Comparison of ENCODE assay signal across 10 mouse cellular contexts in the genomic region with DNA sequence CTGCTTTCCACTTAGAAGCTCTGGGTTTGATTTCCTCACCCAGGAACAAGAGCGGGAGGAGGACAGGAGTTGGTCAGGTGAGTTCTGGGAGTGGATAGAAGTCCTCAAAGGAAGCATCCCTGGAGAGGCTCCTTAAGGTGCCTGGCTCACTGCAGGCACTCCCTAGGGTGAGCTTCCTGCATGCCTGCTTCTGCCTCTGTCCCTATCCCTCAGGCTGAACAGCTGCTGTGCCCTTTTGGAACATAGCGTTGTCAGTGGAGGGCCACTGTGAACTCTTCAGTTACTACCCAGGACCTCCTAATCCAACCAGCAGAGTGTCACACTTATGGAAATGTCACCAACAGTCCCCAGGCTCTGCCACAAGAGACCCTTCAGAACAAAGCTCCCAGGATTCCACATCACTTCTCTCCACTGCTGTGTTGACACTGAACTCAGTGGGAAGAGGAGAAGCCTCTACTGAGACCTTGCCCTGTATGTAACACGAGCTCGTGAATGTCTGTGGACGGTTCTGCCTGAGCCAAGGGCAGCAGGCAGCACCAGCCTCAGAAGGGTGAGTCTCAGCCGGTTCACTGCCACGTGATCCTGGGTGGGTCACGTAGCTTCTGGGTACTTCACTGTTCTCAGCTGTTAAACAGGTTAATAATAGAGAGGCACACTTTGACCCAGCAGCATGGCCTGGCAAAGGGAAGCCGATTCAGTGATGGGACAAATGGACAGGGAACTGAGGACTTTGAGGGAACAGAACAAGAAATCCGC.
DNase-seq lines count a peak whose midpoint lies in the region; ATAC-seq and TF ChIP-seq lines count a peak whose summit lies in the region.
"Had no signal": no experiment of that assay in that cellular context is flagged by ENCODE, and none has a peak within 500 bp of the region (broad histone marks: within the 10 kb centered on the region; RNA-seq: fewer than 3 reads in every experiment).

No protein-coding gene starts in this region.

- no peak overlapping the region for H3K9ac ChIP-seq in limb, embryonic 13.5 days
- H3K9ac ChIP-seq in intestine, embryonic 15.5 days: no peak overlapping the region
- no peak overlapping the region for H3K9ac ChIP-seq in kidney, postnatal 0 days (ENCODE audit: low read depth, low read length)
- no peak overlapping the region for H3K9ac ChIP-seq in stomach, embryonic 15.5 days

- no peak overlapping the region for H3K4me3 ChIP-seq in limb, embryonic 13.5 days
- no peak overlapping the region for H3K4me3 ChIP-seq in limb, embryonic 10.5 days
- H3K4me3 ChIP-seq in intestine, embryonic 15.5 days (replicated peaks): no peak overlapping the region
- no peak overlapping the region for H3K4me3 ChIP-seq in kidney, postnatal 0 days (replicated peaks; ENCODE audit: low read depth, low read length)
- no peak overlapping the region for H3K4me3 ChIP-seq in stomach, embryonic 15.5 days (replicated peaks)

- no peak for TF ChIP-seq CTCF in kidney, postnatal 0 days (IDR thresholded peaks at IDR 0.05; ENCODE audit: low read depth)

- peaks cover 17% of the 10 kb centered on the region for H3K4me1 ChIP-seq in limb, embryonic 13.5 days
- peaks cover 34% of the 10 kb centered on the region for H3K4me1 ChIP-seq in limb, embryonic 10.5 days
- H3K4me1 ChIP-seq in intestine, embryonic 15.5 days (replicated peaks): peaks cover 6% of the 10 kb centered on the region; the same call in 1 of the 2 replicates
- H3K4me1 ChIP-seq in kidney, postnatal 0 days (replicated peaks; ENCODE audit: insufficient read depth, low read length): peaks cover 16% of the 10 kb centered on the region
- H3K4me1 ChIP-seq in stomach, embryonic 15.5 days: 0 out of 2 replicates have a peak, but pooled peaks cover 3% of the 10 kb centered on the region

- no peak overlapping the region for H3K27ac ChIP-seq in limb, embryonic 13.5 days
- H3K27ac ChIP-seq in limb, embryonic 10.5 days: no peak overlapping the region
- no peak overlapping the region for H3K27ac ChIP-seq in intestine, embryonic 15.5 days
- H3K27ac ChIP-seq in kidney, postnatal 0 days: peak overlapping the region; percentile 36; the same call in 1 of the 2 replicates
- H3K27ac ChIP-seq in stomach, embryonic 15.5 days: peak overlapping the region; percentile 54; the same call in 1 of the 2 replicates

- DNase-seq in limb, embryonic 10.5 days (ENCODE audit: low spot score): no peak
- DNase-seq in kidney, postnatal 0 days (ENCODE audit: low spot score): peak; percentile 40
- no peak for DNase-seq in urinary bladder, adult 18-20 months (ENCODE audit: low spot score in 2 of 2)
- DNase-seq in embryo, embryonic 10 days (ENCODE audit: low spot score): no peak
- DNase-seq: adrenal gland, postnatal 14 days had no signal

- WGBS in limb, embryonic 13.5 days: 55% methylated on average over 10 of the region's 10 CpGs
- 68% methylated on average over 10 of the region's 10 CpGs for WGBS in limb, embryonic 10.5 days
- WGBS in intestine, embryonic 15.5 days: 59% methylated on average over 10 of the region's 10 CpGs
- WGBS in kidney, postnatal 0 days: 48% methylated on average over 10 of the region's 10 CpGs
- WGBS in stomach, embryonic 15.5 days: 66% methylated on average over 10 of the region's 10 CpGs

- H3K4me2 ChIP-seq in limb, embryonic 13.5 days (replicated peaks): no peak overlapping the region
- H3K4me2 ChIP-seq in intestine, embryonic 15.5 days (replicated peaks): no peak overlapping the region
- H3K4me2 ChIP-seq in kidney, postnatal 0 days (ENCODE audit: low read length): no peak overlapping the region
- H3K4me2 ChIP-seq in stomach, embryonic 15.5 days: no peak overlapping the region
- H3K4me2 ChIP-seq: liver, embryonic 11.5 days had no signal

- no peaks in the 10 kb centered on the region for H3K9me3 ChIP-seq in limb, embryonic 13.5 days
- no peaks in the 10 kb centered on the region for H3K9me3 ChIP-seq in limb, embryonic 10.5 days (replicated peaks)
- H3K9me3 ChIP-seq in intestine, embryonic 15.5 days: no peaks in the 10 kb centered on the region
- H3K9me3 ChIP-seq in kidney, postnatal 0 days (replicated peaks; ENCODE audit: low read length): no peaks in the 10 kb centered on the region
- H3K9me3 ChIP-seq in stomach, embryonic 15.5 days: no peaks in the 10 kb centered on the region

- ATAC-seq in limb, embryonic 13.5 days (ENCODE audit: low FRiP score, low read depth): peak; percentile 8; the same call in 1 of the 2 replicates
- peak; percentile 85 for ATAC-seq in intestine, embryonic 15.5 days
- ATAC-seq in kidney, postnatal 0 days (replicated peaks; ENCODE audit: low FRiP score, low read depth): peak; percentile 88
- peak; percentile 28; the same call in 1 of the 2 replicates for ATAC-seq in stomach, embryonic 15.5 days (ENCODE audit: insufficient read depth, low FRiP score, low read depth)
- ATAC-seq: midbrain, embryonic 16.5 days had no signal

- no peaks in the 10 kb centered on the region for H3K36me3 ChIP-seq in limb, embryonic 13.5 days
- H3K36me3 ChIP-seq in limb, embryonic 10.5 days: no peaks in the 10 kb centered on the region
- no peaks in the 10 kb centered on the region for H3K36me3 ChIP-seq in intestine, embryonic 15.5 days
- no peaks in the 10 kb centered on the region for H3K36me3 ChIP-seq in kidney, postnatal 0 days (ENCODE audit: insufficient read depth, low read length)
- H3K36me3 ChIP-seq in stomach, embryonic 15.5 days: no peaks in the 10 kb centered on the region

- no peaks in the 10 kb centered on the region for H3K27me3 ChIP-seq in limb, embryonic 13.5 days
- no peaks in the 10 kb centered on the region for H3K27me3 ChIP-seq in limb, embryonic 10.5 days (ENCODE audit: low read depth, poor library complexity, severe bottlenecking)
- H3K27me3 ChIP-seq in intestine, embryonic 15.5 days (replicated peaks): no peaks in the 10 kb centered on the region
- no peaks in the 10 kb centered on the region for H3K27me3 ChIP-seq in kidney, postnatal 0 days (ENCODE audit: insufficient read depth, low read length)
- no peaks in the 10 kb centered on the region for H3K27me3 ChIP-seq in stomach, embryonic 15.5 days (replicated peaks)

Comparison
In these comparisons a context has a peak if more than half of its experiments do, and no peak if none do; other contexts are left out.
1. ATAC-seq: peak in every context shown above with its lines; median percentile 88 in kidney, postnatal 0 days; 85 in intestine, embryonic 15.5 days; 28 in stomach, embryonic 15.5 days; 8 in limb, embryonic 13.5 days.
2. H3K27ac ChIP-seq: peak in kidney, postnatal 0 days (single experiment) and stomach, embryonic 15.5 days (single experiment); none in limb, embryonic 13.5 days (single experiment), limb, embryonic 10.5 days (single experiment) and intestine, embryonic 15.5 days (single experiment).